Mouse (Mus musculus): Measurements from ENCODE around the gene Dars. TPM values are rescaled to one million over a fixed set of nuclear protein-coding genes. Genes with fewer than 3 reads are reported as not detected.

Dars gene
- polyA plus RNA-seq, 1 experiment: 47.0 TPM

GRCm38 (mm10) chr1:128376841-128377240 lies 40.3 kb downstream of the Dars start:
- TF ChIP-seq POLR2A (IDR thresholded peaks at IDR 0.05; ENCODE audit: borderline replicate concordance, control insufficient read depth, low read depth, low read length) (no peak), CTCF (IDR thresholded peaks at IDR 0.05; ENCODE audit: control insufficient read depth, insufficient read depth, low read length) (no peak)
- H3K4me3 ChIP-seq (replicated peaks; ENCODE audit: control insufficient read depth, low read depth, low read length): no peak overlapping the region
- 87% methylated on average over 4 of the region's 4 CpGs for WGBS
- H3K4me1 ChIP-seq (ENCODE audit: control insufficient read depth, insufficient read depth, low read length): no peaks in the 10 kb centered on the region
- no peak overlapping the region for H3K27ac ChIP-seq (ENCODE audit: control insufficient read depth, insufficient read depth, low read depth, low read length, poor library complexity)

- no peak for TF ChIP-seq POLR2A (IDR thresholded peaks at IDR 0.05; ENCODE audit: borderline replicate concordance, control insufficient read depth, low read depth, low read length)
- no peak for TF ChIP-seq CTCF (IDR thresholded peaks at IDR 0.05; ENCODE audit: control insufficient read depth, insufficient read depth, low read length)
- no peaks in the 10 kb centered on the region for H3K4me1 ChIP-seq (ENCODE audit: control insufficient read depth, insufficient read depth, low read length)
- 70% methylated on average over 7 of the region's 7 CpGs for WGBS
- no peak overlapping the region for H3K27ac ChIP-seq (ENCODE audit: control insufficient read depth, insufficient read depth, low read depth, low read length, poor library complexity)
- H3K4me3 ChIP-seq (replicated peaks; ENCODE audit: control insufficient read depth, low read depth, low read length): no peak overlapping the region
These were observed 44.9 kb downstream of the Dars start for GRCm38 (mm10) chr1:128372143-128372860.

- no peak overlapping the region for H3K4me3 ChIP-seq (replicated peaks; ENCODE audit: control insufficient read depth, low read depth, low read length)
- WGBS: 70% methylated on average over 5 of the region's 5 CpGs
- TF ChIP-seq CTCF (IDR thresholded peaks at IDR 0.05; ENCODE audit: control insufficient read depth, insufficient read depth, low read length) (peak; percentile 44), POLR2A (IDR thresholded peaks at IDR 0.05; ENCODE audit: borderline replicate concordance, control insufficient read depth, low read depth, low read length) (no peak)
- H3K27ac ChIP-seq (ENCODE audit: control insufficient read depth, insufficient read depth, low read depth, low read length, poor library complexity): no peak overlapping the region
- H3K4me1 ChIP-seq (ENCODE audit: control insufficient read depth, insufficient read depth, low read length): no peaks in the 10 kb centered on the region
These were observed 48.3 kb downstream of the Dars start for GRCm38 (mm10) chr1:128368732-128369441.

GRCm38 (mm10) chr1:128360601-128361000 lies 56.6 kb downstream of the Dars start:
- H3K27ac ChIP-seq (ENCODE audit: control insufficient read depth, insufficient read depth, low read depth, low read length, poor library complexity): no peak overlapping the region

GRCm38 (mm10) chr1:128359554-128360376 lies 57.4 kb downstream of the Dars start, which contains the start of gene Mcm6:
Gene Mcm6, minus strand, starts transcription at chr1:128359664.
- peak; percentile 86; the same call in 1 of the 2 replicates for TF ChIP-seq POLR2A (IDR thresholded peaks at IDR 0.05; ENCODE audit: borderline replicate concordance, control insufficient read depth, low read depth, low read length)
- TF ChIP-seq CTCF (IDR thresholded peaks at IDR 0.05; ENCODE audit: control insufficient read depth, insufficient read depth, low read length): no peak
- Histone ChIP-seq H3K4me1 (ENCODE audit: control insufficient read depth, insufficient read depth, low read length) (no peaks in the 10 kb centered on the region; the same call in 1 of the 2 replicates), H3K4me3 (replicated peaks; ENCODE audit: control insufficient read depth, low read depth, low read length) (peak within 1 kb of the TSS; percentile 96), H3K27ac (ENCODE audit: control insufficient read depth, insufficient read depth, low read depth, low read length, poor library complexity) (peak within 1 kb of the TSS; percentile 82)
- 1% methylated on average over 38 of the region's 38 CpGs for WGBS

More at GRCm38 (mm10) chr1:128360601-128361000, 56.6 kb downstream of the Dars start:
- no peak overlapping the region for H3K4me3 ChIP-seq (replicated peaks; ENCODE audit: control insufficient read depth, low read depth, low read length)
- H3K4me1 ChIP-seq (ENCODE audit: control insufficient read depth, insufficient read depth, low read length): no peaks in the 10 kb centered on the region; the same call in 1 of the 2 replicates
- TF ChIP-seq CTCF (IDR thresholded peaks at IDR 0.05; ENCODE audit: control insufficient read depth, insufficient read depth, low read length): no peak
- no peak for TF ChIP-seq POLR2A (IDR thresholded peaks at IDR 0.05; ENCODE audit: borderline replicate concordance, control insufficient read depth, low read depth, low read length)
- WGBS: 44% methylated on average over 2 of the region's 2 CpGs

GRCm38 (mm10) chr1:128358916-128359553 lies 58.1 kb downstream of the Dars start:
- WGBS: under 1% methylated on average over 35 of the region's 35 CpGs
- peak overlapping the region; percentile 96 for H3K4me3 ChIP-seq (replicated peaks; ENCODE audit: control insufficient read depth, low read depth, low read length)
- peak overlapping the region; percentile 82 for H3K27ac ChIP-seq (ENCODE audit: control insufficient read depth, insufficient read depth, low read depth, low read length, poor library complexity)
- no peaks in the 10 kb centered on the region; the same call in 1 of the 2 replicates for H3K4me1 ChIP-seq (ENCODE audit: control insufficient read depth, insufficient read depth, low read length)
- TF ChIP-seq CTCF (IDR thresholded peaks at IDR 0.05; ENCODE audit: control insufficient read depth, insufficient read depth, low read length): no peak
- no peak for TF ChIP-seq POLR2A (IDR thresholded peaks at IDR 0.05; ENCODE audit: borderline replicate concordance, control insufficient read depth, low read depth, low read length)

GRCm38 (mm10) chr1:128358276-128358675 lies 58.9 kb downstream of the Dars start:
- no peak for TF ChIP-seq CTCF (IDR thresholded peaks at IDR 0.05; ENCODE audit: control insufficient read depth, insufficient read depth, low read length)
- no peak for TF ChIP-seq POLR2A (IDR thresholded peaks at IDR 0.05; ENCODE audit: borderline replicate concordance, control insufficient read depth, low read depth, low read length)
- Histone ChIP-seq H3K4me3 (replicated peaks; ENCODE audit: control insufficient read depth, low read depth, low read length) (peak overlapping the region; percentile 96), H3K27ac (ENCODE audit: control insufficient read depth, insufficient read depth, low read depth, low read length, poor library complexity) (no peak overlapping the region), H3K4me1 (ENCODE audit: control insufficient read depth, insufficient read depth, low read length) (no peaks in the 10 kb centered on the region; the same call in 1 of the 2 replicates)
- WGBS: 8% methylated on average over 6 of the region's 6 CpGs
